Mouse (Mus musculus): Measurements from ENCODE around the gene Ngb. TPM values are rescaled to one million over a fixed set of nuclear protein-coding genes. Genes with fewer than 3 reads are reported as not detected.

The Ngb gene
- 0.77 TPM for total RNA-seq (2023)

GRCm38 (mm10) chr12:87102165-87102631 lies at the start of gene Ngb:
Gene Ngb, minus strand, starts transcription at chr12:87102539.

GRCm38 (mm10) chr12:87147395-87148089 lies 45.2 kb upstream of the Ngb start, which contains the start of gene Pomt2:
Gene Pomt2, minus strand, starts transcription at chr12:87147968.

GRCm38 (mm10) chr12:87146966-87147365 lies 44.6 kb upstream of the Ngb start, which contains the start of gene Gstz1:
Gene Gstz1, plus strand, starts transcription at chr12:87147165.

Other genes with a start within 250 kb of the Ngb start
- gene Irf2bpl, start 217.7 kb downstream of the Ngb start, total RNA-seq (2023) = 74.0 TPM
- gene Cipc, start 155.5 kb downstream of the Ngb start, total RNA-seq (2023) = 20.5 TPM
- gene Zdhhc22, start 112.1 kb downstream of the Ngb start, total RNA-seq (2023) = not detected
- not detected for gene Tmem63c, start 81.2 kb downstream of the Ngb start, total RNA-seq (2023)
- gene Gstz1, start 44.6 kb upstream of the Ngb start, total RNA-seq (2023) = 13.7 TPM
- 6.8 TPM for gene Pomt2, start 45.4 kb upstream of the Ngb start, total RNA-seq (2023)
- 1.8 TPM for gene Samd15, start 97.2 kb upstream of the Ngb start, total RNA-seq (2023)
- gene Tmed8, start 97.9 kb upstream of the Ngb start, total RNA-seq (2023) = 13.7 TPM
- 1.6 TPM for gene Noxred1, start 136.2 kb upstream of the Ngb start, total RNA-seq (2023)
- 27.3 TPM for gene Vipas39, start 163.7 kb upstream of the Ngb start, total RNA-seq (2023)
- gene Ahsa1, start 163.9 kb upstream of the Ngb start, total RNA-seq (2023) = 104 TPM
- gene Ism2, start 197.2 kb upstream of the Ngb start, total RNA-seq (2023) = not detected

Data from CD4-positive naive resting alpha-beta T cell, adult 57 days (primary cell).